Mouse (Mus musculus) limb, embryonic 10.5 days (tissue): ENCODE measurements around the gene Cry2. TPM values are rescaled to one million over a fixed set of nuclear protein-coding genes. Genes with fewer than 3 reads are reported as not detected.

Experiments
- DNase-seq: peaks from one replicate; pipeline ENCODE4 v3.0.0-alpha.2; 2017; ENCODE audit warnings: low spot score
- H3K27ac ChIP-seq: fragments of 300-500 bp; sonication (generic); 2 replicates; pipeline ENCODE4 v1.5.1; 2016; ENCODE audit warnings: mild to moderate bottlenecking
- H3K27me3 ChIP-seq: fragments of 300-500 bp; sonication (generic); 2 replicates; pipeline ENCODE4 v1.6.1; 2016; ENCODE audit warnings: low read depth, mild to moderate bottlenecking; ENCODE audit not compliant: poor library complexity, severe bottlenecking
- H3K36me3 ChIP-seq: fragments of 300-500 bp; sonication (generic); 2 replicates; pipeline ENCODE4 v1.6.1; 2016; ENCODE audit warnings: mild to moderate bottlenecking, moderate library complexity
- H3K4me1 ChIP-seq: fragments of 300-500 bp; sonication (generic); 2 replicates; pipeline ENCODE4 v1.6.1; 2016
- H3K4me3 ChIP-seq: fragments of 300-500 bp; sonication (generic); 2 replicates; pipeline ENCODE4 v1.5.1; 2016; ENCODE audit warnings: mild to moderate bottlenecking, moderate library complexity
- H3K9me3 ChIP-seq: fragments of 300-500 bp; sonication (generic); replicated peaks from 2 replicates; pipeline ENCODE4 v1.6.1; 2016; ENCODE audit warnings: mild to moderate bottlenecking
- WGBS: fragments of 180-500 bp; shearing (Covaris S2); methylation state at CpG from one replicate; pipeline ENCODE4 v1.1.7; 2016; 5-methylcytosine and 5-hydroxymethylcytosine counted together
- polyA plus RNA-seq: library from polyadenylated mRNA; unstranded; fragments of >200 nt; fragmentation: Nextera tagmentation; extraction: Ambion mirVana; gene quantifications from 2 replicates; pipeline ENCODE4 v1.2.1, GENCODE M21; 2016

Gene Cry2
- polyA plus RNA-seq, 1 experiment from 2014 or later, result 25.2 TPM

- H3K36me3 ChIP-seq, result peaks cover 54% of the 10 kb centered on the region
- 83% methylated on average over 4 of the region's 4 CpGs for WGBS
Observed at GRCm38 (mm10) chr2:92387646-92388045, 46.2 kb downstream of the Cry2 start.

GRCm38 (mm10) chr2:92386821-92387570, 46.8 kb downstream of the Cry2 start:
- Histone ChIP-seq H3K4me3 (no peak overlapping the region), H3K36me3 (peaks cover 60% of the 10 kb centered on the region), H3K4me1 (peaks cover 45% of the 10 kb centered on the region)

More at GRCm38 (mm10) chr2:92387646-92388045, 46.2 kb downstream of the Cry2 start:
- Histone ChIP-seq H3K9me3 (no peaks in the 10 kb centered on the region), H3K27me3 (0 out of 2 replicates have a peak, but pooled peaks cover 6% of the 10 kb centered on the region), H3K27ac (no peak overlapping the region), H3K4me1 (peaks cover 51% of the 10 kb centered on the region), H3K4me3 (peak overlapping the region; percentile 66; the same call in 1 of the 2 replicates)
- no peak for DNase-seq

GRCm38 (mm10) chr2:92385113-92386051, 48.5 kb downstream of the Cry2 start:
- DNase-seq, result no peak
- H3K36me3 ChIP-seq, result peaks cover 77% of the 10 kb centered on the region
- no peaks in the 10 kb centered on the region for H3K9me3 ChIP-seq
- H3K27ac ChIP-seq, result no peak overlapping the region
- H3K27me3 ChIP-seq, result 0 out of 2 replicates have a peak, but pooled peaks cover 6% of the 10 kb centered on the region
- WGBS, result 89% methylated on average over 22 of the region's 22 CpGs
- no peak overlapping the region for H3K4me3 ChIP-seq
- peaks cover 29% of the 10 kb centered on the region for H3K4me1 ChIP-seq

More at GRCm38 (mm10) chr2:92386821-92387570, 46.8 kb downstream of the Cry2 start:
- Histone ChIP-seq H3K27me3 (0 out of 2 replicates have a peak, but pooled peaks cover 6% of the 10 kb centered on the region), H3K9me3 (no peaks in the 10 kb centered on the region), H3K27ac (no peak overlapping the region)
- DNase-seq, result no peak
- WGBS, result 91% methylated on average over 30 of the region's 30 CpGs

GRCm38 (mm10) chr2:92384101-92384500, 49.7 kb downstream of the Cry2 start:
- 0 out of 2 replicates have a peak, but pooled peaks cover 6% of the 10 kb centered on the region for H3K27me3 ChIP-seq
- H3K4me1 ChIP-seq, result peaks cover 16% of the 10 kb centered on the region
- WGBS, result 78% methylated on average over 4 of the region's 4 CpGs
- H3K27ac ChIP-seq, result no peak overlapping the region
- no peaks in the 10 kb centered on the region for H3K9me3 ChIP-seq
- no peak for DNase-seq
- peaks cover 89% of the 10 kb centered on the region for H3K36me3 ChIP-seq
- H3K4me3 ChIP-seq, result no peak overlapping the region

- H3K4me3 ChIP-seq, result no peak overlapping the region
- no peak for DNase-seq
- H3K36me3 ChIP-seq, result peaks cover 99% of the 10 kb centered on the region
- H3K4me1 ChIP-seq, result peaks cover 2% of the 10 kb centered on the region; the same call in 1 of the 2 replicates
- H3K9me3 ChIP-seq, result no peaks in the 10 kb centered on the region
- no peak overlapping the region for H3K27ac ChIP-seq
- 0 out of 2 replicates have a peak, but pooled peaks cover 2% of the 10 kb centered on the region for H3K27me3 ChIP-seq
- WGBS, result 89% methylated on average over 4 of the region's 4 CpGs
Observed at GRCm38 (mm10) chr2:92382759-92383158, 51.1 kb downstream of the Cry2 start.

GRCm38 (mm10) chr2:92381901-92382588, 51.8 kb downstream of the Cry2 start, which contains the start of gene 1700029I15Rik:
Gene 1700029I15Rik, plus strand, starts transcription at chr2:92382538.
- Histone ChIP-seq H3K36me3 (peaks cover 92% of the 10 kb centered on the region), H3K27me3 (no peaks in the 10 kb centered on the region), H3K9me3 (no peaks in the 10 kb centered on the region), H3K4me1 (no peaks in the 10 kb centered on the region), H3K4me3 (no peak within 1 kb of the TSS), H3K27ac (no peak within 1 kb of the TSS)
- whole genome bisulfite sequencing, result 90% methylated on average over 5 of the region's 5 CpGs
- no peak for DNase-seq

- Histone ChIP-seq H3K9me3 (no peaks in the 10 kb centered on the region), H3K4me1 (peaks cover 3% of the 10 kb centered on the region), H3K4me3 (no peak overlapping the region), H3K27me3 (no peaks in the 10 kb centered on the region), H3K27ac (no peak overlapping the region), H3K36me3 (peaks cover 83% of the 10 kb centered on the region)
- no peak for DNase-seq
- WGBS, result 90% methylated on average over 5 of the region's 5 CpGs
Observed at GRCm38 (mm10) chr2:92381161-92381560, 52.7 kb downstream of the Cry2 start.

- 78% methylated on average over 6 of the region's 6 CpGs for WGBS
- Histone ChIP-seq H3K9me3 (no peaks in the 10 kb centered on the region), H3K27me3 (no peaks in the 10 kb centered on the region), H3K4me1 (peaks cover 9% of the 10 kb centered on the region), H3K27ac (no peak overlapping the region), H3K4me3 (no peak overlapping the region), H3K36me3 (peaks cover 77% of the 10 kb centered on the region)
- no peak for DNase-seq
Observed at GRCm38 (mm10) chr2:92380495-92381050, 53.3 kb downstream of the Cry2 start.

GRCm38 (mm10) chr2:92379783-92380494, 53.9 kb downstream of the Cry2 start:
- no peak for DNase-seq
- WGBS, result 83% methylated on average over 17 of the region's 17 CpGs
- H3K4me1 ChIP-seq, result peaks cover 14% of the 10 kb centered on the region
- peaks cover 71% of the 10 kb centered on the region for H3K36me3 ChIP-seq
- no peak overlapping the region for H3K4me3 ChIP-seq
- no peaks in the 10 kb centered on the region for H3K9me3 ChIP-seq
- no peaks in the 10 kb centered on the region for H3K27me3 ChIP-seq
- H3K27ac ChIP-seq, result no peak overlapping the region

- no peaks in the 10 kb centered on the region for H3K9me3 ChIP-seq
- 91% methylated on average over 7 of the region's 7 CpGs for WGBS
- H3K4me3 ChIP-seq, result no peak overlapping the region
- peaks cover 16% of the 10 kb centered on the region for H3K27me3 ChIP-seq
- no peak for DNase-seq
- H3K27ac ChIP-seq, result no peak overlapping the region
- H3K4me1 ChIP-seq, result peaks cover 34% of the 10 kb centered on the region
- peaks cover 45% of the 10 kb centered on the region for H3K36me3 ChIP-seq
Observed at GRCm38 (mm10) chr2:92377320-92377719, 56.5 kb downstream of the Cry2 start.

- Histone ChIP-seq H3K27me3 (peaks cover 26% of the 10 kb centered on the region), H3K4me1 (peaks cover 44% of the 10 kb centered on the region), H3K4me3 (peak overlapping the region; percentile 79), H3K36me3 (peaks cover 35% of the 10 kb centered on the region), H3K27ac (no peak overlapping the region), H3K9me3 (no peaks in the 10 kb centered on the region)
- WGBS, result 84% methylated on average over 6 of the region's 6 CpGs
- DNase-seq, result no peak
Observed at GRCm38 (mm10) chr2:92376300-92376699, 57.5 kb downstream of the Cry2 start.
